ENCODE assay signal across 11 mouse cellular contexts in genomic region chr4:139570756-139571155, GRCm38 (mm10). TPM values are rescaled to one million over a fixed set of nuclear protein-coding genes. Genes with fewer than 3 reads are reported as not detected.
DNase-seq lines count a peak whose midpoint lies in the region; TF ChIP-seq lines count a peak whose summit lies in the region.
"Had no signal": no experiment of that assay in that cellular context is flagged by ENCODE, and none has a peak within 500 bp of the region (broad histone marks: within the 10 kb centered on the region; RNA-seq: fewer than 3 reads in every experiment).

No protein-coding gene starts in this region.

- H3K4me3 ChIP-seq in left cerebral cortex, adult 2 months = no peak overlapping the region
- H3K4me3 ChIP-seq: liver, embryonic 15.5 days had no signal

- intact Hi-C loops in left cerebral cortex, adult 2 months (cut with DNase I) = loop anchor here (5.0 kb wide), 1 partner anchor 78 kb away; no protein-coding TSS in a partner anchor
- intact Hi-C loops in left cerebral cortex, postnatal 10 days (cut with DNase I) = loop anchor here (5.0 kb wide), 1 partner anchor 63 kb away; no protein-coding TSS in a partner anchor

- no peak overlapping the region for H3K27ac ChIP-seq in left cerebral cortex, adult 2 months
- H3K27ac ChIP-seq: liver, embryonic 15.5 days had no signal

- peak; percentile 12 for DNase-seq in gastrocnemius, adult 18-20 months (ENCODE audit: low spot score)
- no peak for DNase-seq in gastrocnemius, adult 8-10 months (ENCODE audit: low spot score in 2 of 2)
- DNase-seq in left cerebral cortex, adult 2 months (ENCODE audit: extremely low spot score in 1 of 2, low spot score in 2 of 2) = no peak
- DNase-seq in left cerebral cortex, postnatal 10 days (ENCODE audit: extremely low spot score in 1 of 2, low spot score in 2 of 2) = no peak
- peak; percentile 60 for DNase-seq in R1 (ENCODE audit: low read depth, low spot score)
- DNase-seq in lung, postnatal 36 days = peak; percentile 47
- DNase-seq in adrenal gland, adult 8-10 months = no peak
- no peak for DNase-seq in natural killer cell, adult 2 months (ENCODE audit: low spot score in 2 of 2)

- peak; percentile 28 for TF ChIP-seq CTCF in left cerebral cortex, adult 2 months (IDR thresholded peaks at IDR 0.05)

RNA-seq across cellular contexts. Expression of gene Gm21969, which starts 32.2 kb away (rescaled TPM):
- not detected for total RNA-seq in gastrocnemius, adult 18-20 months (2021)
- total RNA-seq in gastrocnemius, adult 8-10 months (2022) = not detected
- not detected for total RNA-seq in left cerebral cortex, adult 2 months (2021)
- total RNA-seq in left cerebral cortex, postnatal 10 days (2021) = not detected
- under 1 TPM in 2 of 4 experiments, not detected in 2; 0.09 to 0.25 TPM for total RNA-seq in adrenal gland, adult 8-10 months (2022)
- total RNA-seq: gastrocnemius, postnatal 4 days; layer of hippocampus, adult 8-10 months had no signal

RNA-seq across cellular contexts. Expression of gene Iffo2, which starts 40.4 kb away (rescaled TPM):
- total RNA-seq in gastrocnemius, adult 18-20 months (2021) = 1 to 10 TPM; 1.4 to 2.4 TPM
- total RNA-seq in gastrocnemius, adult 8-10 months (2022) = 1 to 10 TPM; 1.2 to 1.9 (median 1.7) TPM
- 10 to 100 TPM; 18.8 to 20.0 TPM for total RNA-seq in left cerebral cortex, adult 2 months (2021)
- 10 to 100 TPM; 18.4 to 18.9 TPM for total RNA-seq in left cerebral cortex, postnatal 10 days (2021)
- 10 to 100 TPM; 10.7 to 13.3 (median 12.0) TPM for total RNA-seq in adrenal gland, adult 8-10 months (2022)

RNA-seq across cellular contexts. Expression of gene Aldh4a1, which starts 51.9 kb away (rescaled TPM):
- total RNA-seq in gastrocnemius, adult 18-20 months (2021) = 10 to 100 TPM; 57.6 to 64.8 TPM
- 10 to 100 TPM; 59.0 to 74.1 (median 66.3) TPM for total RNA-seq in gastrocnemius, adult 8-10 months (2022)
- 10 to 100 TPM; 16.9 to 17.0 TPM for total RNA-seq in left cerebral cortex, adult 2 months (2021)
- total RNA-seq in left cerebral cortex, postnatal 10 days (2021) = 10 to 100 TPM; 18.4 to 19.1 TPM
- total RNA-seq in adrenal gland, adult 8-10 months (2022) = 100 to 1,000 TPM in 2 of 4 experiments, 10 to 100 TPM in 2; 62.6 to 149 (median 97.9) TPM

Comparison
In these comparisons a context has a peak if more than half of its experiments do, and no peak if none do; other contexts are left out.
1. DNase-seq: peak in gastrocnemius, adult 18-20 months (single experiment), R1 (single experiment) and lung, postnatal 36 days (single experiment); none in gastrocnemius, adult 8-10 months (0 of 2), left cerebral cortex, adult 2 months (0 of 2), left cerebral cortex, postnatal 10 days (0 of 2), adrenal gland, adult 8-10 months (single experiment) and natural killer cell, adult 2 months (0 of 2).